Mouse (Mus musculus): ENCODE measurements around the gene Usp50. TPM values are rescaled to one million over a fixed set of nuclear protein-coding genes. Genes with fewer than 3 reads are reported as not detected.

Usp50 gene
- polyA plus RNA-seq, 1 experiment from 2014 or later = 3.8 TPM

GRCm38 (mm10) chr2:126767599-126767998 lies 15.7 kb downstream of the Usp50 start:
- no peak overlapping the region for H3K4me2 ChIP-seq

GRCm38 (mm10) chr2:126765867-126766582 lies 17.2 kb downstream of the Usp50 start:
- no peak overlapping the region for H3K27ac ChIP-seq (ENCODE audit: low read depth, low read length)
- no peak overlapping the region for H3K4me3 ChIP-seq (ENCODE audit: low read depth, low read length)
- no peak overlapping the region for H3K9ac ChIP-seq (ENCODE audit: low read depth, low read length)
- no peaks in the 10 kb centered on the region for H3K9me3 ChIP-seq (ENCODE audit: control insufficient read depth, low read length)
- WGBS = 46% methylated on average over 11 of the region's 11 CpGs
- DNase-seq (ENCODE audit: low spot score) (no peak), ATAC-seq (replicated peaks; ENCODE audit: low FRiP score) (no peak)
- no peaks in the 10 kb centered on the region for H3K4me1 ChIP-seq (replicated peaks; ENCODE audit: control insufficient read depth, insufficient read depth, low read length)
- no peak overlapping the region for H3K4me2 ChIP-seq
- no peaks in the 10 kb centered on the region for H3K27me3 ChIP-seq (replicated peaks; ENCODE audit: control insufficient read depth, insufficient read depth, low read length)
- peaks cover 11% of the 10 kb centered on the region for H3K36me3 ChIP-seq (ENCODE audit: control insufficient read depth, insufficient read depth, low read length)

More at GRCm38 (mm10) chr2:126767599-126767998, 15.7 kb downstream of the Usp50 start:
- H3K9ac ChIP-seq (ENCODE audit: low read depth, low read length) = no peak overlapping the region
- DNase-seq (ENCODE audit: low spot score) (no peak), ATAC-seq (replicated peaks; ENCODE audit: low FRiP score) (no peak)
- no peaks in the 10 kb centered on the region for H3K9me3 ChIP-seq (ENCODE audit: control insufficient read depth, low read length)
- H3K27me3 ChIP-seq (replicated peaks; ENCODE audit: control insufficient read depth, insufficient read depth, low read length) = no peaks in the 10 kb centered on the region
- H3K27ac ChIP-seq (ENCODE audit: low read depth, low read length) = no peak overlapping the region
- 95% methylated on average over 3 of the region's 3 CpGs for WGBS
- H3K4me3 ChIP-seq (ENCODE audit: low read depth, low read length) = no peak overlapping the region
- no peaks in the 10 kb centered on the region for H3K4me1 ChIP-seq (replicated peaks; ENCODE audit: control insufficient read depth, insufficient read depth, low read length)
- no peaks in the 10 kb centered on the region for H3K36me3 ChIP-seq (ENCODE audit: control insufficient read depth, insufficient read depth, low read length)

- Histone ChIP-seq H3K9ac (ENCODE audit: low read depth, low read length) (no peak overlapping the region), H3K9me3 (ENCODE audit: control insufficient read depth, low read length) (no peaks in the 10 kb centered on the region), H3K36me3 (ENCODE audit: control insufficient read depth, insufficient read depth, low read length) (peaks cover 40% of the 10 kb centered on the region), H3K4me3 (ENCODE audit: low read depth, low read length) (no peak overlapping the region), H3K4me1 (replicated peaks; ENCODE audit: control insufficient read depth, insufficient read depth, low read length) (no peaks in the 10 kb centered on the region), H3K4me2 (no peak overlapping the region), H3K27ac (ENCODE audit: low read depth, low read length) (no peak overlapping the region), H3K27me3 (replicated peaks; ENCODE audit: control insufficient read depth, insufficient read depth, low read length) (no peaks in the 10 kb centered on the region)
- DNase-seq (ENCODE audit: low spot score) = no peak
- WGBS = 92% methylated on average over 7 of the region's 7 CpGs
- ATAC-seq (replicated peaks; ENCODE audit: low FRiP score) = no peak
Observed at GRCm38 (mm10) chr2:126759351-126759750, 23.9 kb downstream of the Usp50 start.

- Histone ChIP-seq H3K4me1 (replicated peaks; ENCODE audit: control insufficient read depth, insufficient read depth, low read length) (no peaks in the 10 kb centered on the region), H3K27ac (ENCODE audit: low read depth, low read length) (no peak overlapping the region), H3K9me3 (ENCODE audit: control insufficient read depth, low read length) (no peaks in the 10 kb centered on the region), H3K9ac (ENCODE audit: low read depth, low read length) (no peak overlapping the region), H3K27me3 (replicated peaks; ENCODE audit: control insufficient read depth, insufficient read depth, low read length) (no peaks in the 10 kb centered on the region), H3K4me3 (ENCODE audit: low read depth, low read length) (no peak overlapping the region), H3K4me2 (no peak overlapping the region), H3K36me3 (ENCODE audit: control insufficient read depth, insufficient read depth, low read length) (peaks cover 41% of the 10 kb centered on the region)
- DNase-seq (ENCODE audit: low spot score) (no peak), ATAC-seq (replicated peaks; ENCODE audit: low FRiP score) (no peak)
- 96% methylated on average over 6 of the region's 6 CpGs for WGBS
Observed at GRCm38 (mm10) chr2:126755664-126756063, 27.6 kb downstream of the Usp50 start.

- Histone ChIP-seq H3K9ac (ENCODE audit: low read depth, low read length) (no peak overlapping the region), H3K9me3 (ENCODE audit: control insufficient read depth, low read length) (no peaks in the 10 kb centered on the region), H3K27me3 (replicated peaks; ENCODE audit: control insufficient read depth, insufficient read depth, low read length) (no peaks in the 10 kb centered on the region), H3K4me1 (replicated peaks; ENCODE audit: control insufficient read depth, insufficient read depth, low read length) (no peaks in the 10 kb centered on the region), H3K36me3 (ENCODE audit: control insufficient read depth, insufficient read depth, low read length) (peaks cover 11% of the 10 kb centered on the region), H3K4me3 (ENCODE audit: low read depth, low read length) (no peak overlapping the region), H3K27ac (ENCODE audit: low read depth, low read length) (no peak overlapping the region), H3K4me2 (no peak overlapping the region)
- ATAC-seq (replicated peaks; ENCODE audit: low FRiP score) = no peak
- 94% methylated on average over 5 of the region's 5 CpGs for WGBS
- DNase-seq (ENCODE audit: low spot score) = no peak
Observed at GRCm38 (mm10) chr2:126743389-126743788, 39.9 kb downstream of the Usp50 start.

GRCm38 (mm10) chr2:126740314-126740713 lies 43.0 kb downstream of the Usp50 start:
- DNase-seq (ENCODE audit: low spot score) = no peak
- no peak for ATAC-seq (replicated peaks; ENCODE audit: low FRiP score)
- 89% methylated on average over 2 of the region's 2 CpGs for WGBS

GRCm38 (mm10) chr2:126735339-126736073 lies 47.8 kb downstream of the Usp50 start:
- H3K4me2 ChIP-seq = no peak overlapping the region
- WGBS = 84% methylated on average over 6 of the region's 6 CpGs
- ATAC-seq (replicated peaks; ENCODE audit: low FRiP score) (no peak), DNase-seq (ENCODE audit: low spot score) (no peak)
- H3K36me3 ChIP-seq (ENCODE audit: control insufficient read depth, insufficient read depth, low read length) = peaks cover 15% of the 10 kb centered on the region
- H3K4me3 ChIP-seq (ENCODE audit: low read depth, low read length) = no peak overlapping the region
- no peak overlapping the region for H3K27ac ChIP-seq (ENCODE audit: low read depth, low read length)
- H3K27me3 ChIP-seq (replicated peaks; ENCODE audit: control insufficient read depth, insufficient read depth, low read length) = no peaks in the 10 kb centered on the region
- H3K4me1 ChIP-seq (replicated peaks; ENCODE audit: control insufficient read depth, insufficient read depth, low read length) = no peaks in the 10 kb centered on the region
- H3K9ac ChIP-seq (ENCODE audit: low read depth, low read length) = no peak overlapping the region
- no peaks in the 10 kb centered on the region for H3K9me3 ChIP-seq (ENCODE audit: control insufficient read depth, low read length)

More at GRCm38 (mm10) chr2:126740314-126740713, 43.0 kb downstream of the Usp50 start:
- no peak overlapping the region for H3K27ac ChIP-seq (ENCODE audit: low read depth, low read length)
- no peak overlapping the region for H3K9ac ChIP-seq (ENCODE audit: low read depth, low read length)
- H3K27me3 ChIP-seq (replicated peaks; ENCODE audit: control insufficient read depth, insufficient read depth, low read length) = no peaks in the 10 kb centered on the region
- H3K4me1 ChIP-seq (replicated peaks; ENCODE audit: control insufficient read depth, insufficient read depth, low read length) = no peaks in the 10 kb centered on the region
- no peak overlapping the region for H3K4me2 ChIP-seq
- peaks cover 13% of the 10 kb centered on the region for H3K36me3 ChIP-seq (ENCODE audit: control insufficient read depth, insufficient read depth, low read length)
- no peaks in the 10 kb centered on the region for H3K9me3 ChIP-seq (ENCODE audit: control insufficient read depth, low read length)
- no peak overlapping the region for H3K4me3 ChIP-seq (ENCODE audit: low read depth, low read length)

- Histone ChIP-seq H3K9me3 (ENCODE audit: control insufficient read depth, low read length) (no peaks in the 10 kb centered on the region), H3K27ac (ENCODE audit: low read depth, low read length) (no peak overlapping the region), H3K4me3 (ENCODE audit: low read depth, low read length) (no peak overlapping the region), H3K27me3 (replicated peaks; ENCODE audit: control insufficient read depth, insufficient read depth, low read length) (no peaks in the 10 kb centered on the region), H3K4me2 (no peak overlapping the region), H3K4me1 (replicated peaks; ENCODE audit: control insufficient read depth, insufficient read depth, low read length) (no peaks in the 10 kb centered on the region), H3K9ac (ENCODE audit: low read depth, low read length) (no peak overlapping the region), H3K36me3 (ENCODE audit: control insufficient read depth, insufficient read depth, low read length) (peaks cover 10% of the 10 kb centered on the region)
- ATAC-seq (replicated peaks; ENCODE audit: low FRiP score) = no peak
- DNase-seq (ENCODE audit: low spot score) = no peak
- 79% methylated on average over 2 of the region's 2 CpGs for WGBS
Observed at GRCm38 (mm10) chr2:126730502-126730901, 52.8 kb downstream of the Usp50 start.

GRCm38 (mm10) chr2:126729207-126729606 lies 54.1 kb downstream of the Usp50 start:
- no peak overlapping the region for H3K4me3 ChIP-seq (ENCODE audit: low read depth, low read length)
- no peaks in the 10 kb centered on the region for H3K27me3 ChIP-seq (replicated peaks; ENCODE audit: control insufficient read depth, insufficient read depth, low read length)
- no peak for DNase-seq (ENCODE audit: low spot score)
- no peak overlapping the region for H3K4me2 ChIP-seq
- H3K9me3 ChIP-seq (ENCODE audit: control insufficient read depth, low read length) = no peaks in the 10 kb centered on the region
- WGBS = 97% methylated on average over 4 of the region's 4 CpGs
- H3K27ac ChIP-seq (ENCODE audit: low read depth, low read length) = no peak overlapping the region
- H3K9ac ChIP-seq (ENCODE audit: low read depth, low read length) = no peak overlapping the region
- H3K4me1 ChIP-seq (replicated peaks; ENCODE audit: control insufficient read depth, insufficient read depth, low read length) = no peaks in the 10 kb centered on the region
- no peak for ATAC-seq (replicated peaks; ENCODE audit: low FRiP score)
- H3K36me3 ChIP-seq (ENCODE audit: control insufficient read depth, insufficient read depth, low read length) = peaks cover 10% of the 10 kb centered on the region
